In the genomic region with DNA sequence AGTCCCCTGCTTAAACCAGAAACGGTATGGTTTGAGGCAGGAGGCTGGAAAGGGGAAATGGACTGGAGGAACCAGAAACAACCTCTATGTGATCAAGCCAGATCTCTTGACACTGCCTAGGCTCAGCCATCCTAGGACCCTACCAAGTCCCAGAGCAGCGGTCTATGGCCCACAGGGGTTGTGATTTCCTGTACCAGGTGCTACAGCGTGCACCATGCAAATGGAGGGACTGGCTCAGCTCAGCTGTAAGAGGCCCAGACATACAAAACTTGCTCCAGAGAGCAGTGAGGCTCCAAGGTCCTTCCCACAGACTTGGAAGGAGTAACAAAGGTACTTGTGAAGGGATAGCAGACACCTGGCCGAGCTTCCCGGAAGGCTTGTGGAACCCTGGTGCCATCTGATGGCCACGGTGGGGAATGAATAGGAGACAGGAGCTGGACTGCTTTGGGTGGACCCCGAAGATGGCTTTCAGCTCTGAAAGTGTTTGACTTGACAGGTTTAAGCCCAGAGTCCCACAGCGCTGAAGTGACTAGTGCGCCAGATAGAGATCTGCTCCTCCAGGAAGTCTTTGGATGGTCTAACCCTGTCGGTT, we compare ENCODE assay signal across 8 mouse cellular contexts.
DNase-seq lines count a peak whose midpoint lies in the region; TF ChIP-seq lines count a peak whose summit lies in the region.

No protein-coding gene starts in this region.

- DNase-seq in heart, embryonic 10.5 days (ENCODE audit: low spot score), result peak; percentile 83
- DNase-seq in heart, adult 9 months (ENCODE audit: low spot score in 2 of 2), result no peak
- peak; percentile 68 for DNase-seq in brain, adult 2 months (ENCODE audit: low read depth, low spot score)
- DNase-seq in frontal cortex, postnatal 36 days (ENCODE audit: low spot score in 2 of 2), result peak; percentile 38 to 57
- peak; percentile 11 to 45 for DNase-seq in layer of hippocampus, adult 8-10 months (ENCODE audit: low spot score in 2 of 2)
- DNase-seq in lung, postnatal 36 days, result peak; percentile 22
- DNase-seq in gastrocnemius, postnatal 25 days, result no peak

- 0 out of 2 replicates have a peak overlapping the region, but pooled peaks have one; percentile 33 for H3K27ac ChIP-seq in heart, embryonic 10.5 days
- H3K27ac ChIP-seq in small intestine, adult 2 months (ENCODE audit: insufficient read depth, low read depth, low read length), result no peak overlapping the region

- H3K4me1 ChIP-seq in heart, embryonic 10.5 days, result peaks cover 8% of the 10 kb centered on the region; the same call in 1 of the 2 replicates
- H3K4me1 ChIP-seq in small intestine, adult 2 months (ENCODE audit: control insufficient read depth, insufficient read depth, insufficient read length, low read length), result no peaks in the 10 kb centered on the region

- peak; percentile 11; the same call in 1 of the 2 replicates for TF ChIP-seq CTCF in small intestine, adult 2 months (IDR thresholded peaks at IDR 0.05; ENCODE audit: extremely low read depth, insufficient read length, insufficient replicate concordance, low read depth, low read length)

- H3K9me3 ChIP-seq in heart, embryonic 10.5 days, result no peaks in the 10 kb centered on the region

- no peaks in the 10 kb centered on the region for H3K27me3 ChIP-seq in heart, embryonic 10.5 days (ENCODE audit: insufficient read depth, poor library complexity, severe bottlenecking)
- no peaks in the 10 kb centered on the region for H3K27me3 ChIP-seq in small intestine, adult 2 months (ENCODE audit: control insufficient read depth, insufficient read depth, low read length)

- TF ChIP-seq POLR2A in small intestine, adult 2 months (IDR thresholded peaks at IDR 0.05; ENCODE audit: low read depth, low read length), result no peak

- WGBS in heart, embryonic 10.5 days, result 41% methylated on average over 10 of the region's 10 CpGs
- 46% methylated on average over 10 of the region's 10 CpGs for whole genome bisulfite sequencing in small intestine, adult 2 months

- H3K4me3 ChIP-seq in heart, embryonic 10.5 days, result no peak overlapping the region
- H3K4me3 ChIP-seq in small intestine, adult 2 months (ENCODE audit: low read depth, low read length), result no peak overlapping the region

- no peaks in the 10 kb centered on the region for H3K36me3 ChIP-seq in heart, embryonic 10.5 days
- H3K36me3 ChIP-seq in small intestine, adult 2 months (ENCODE audit: control insufficient read depth, insufficient read depth, low read length), result no peaks in the 10 kb centered on the region

Comparison
In these comparisons a context has a peak if more than half of its experiments do, and no peak if none do; other contexts are left out.
1. DNase-seq: peak in heart, embryonic 10.5 days (single experiment), brain, adult 2 months (single experiment), frontal cortex, postnatal 36 days (2 of 2), layer of hippocampus, adult 8-10 months (2 of 2) and lung, postnatal 36 days (single experiment); none in heart, adult 9 months (0 of 2) and gastrocnemius, postnatal 25 days (single experiment).